Mouse (Mus musculus): Measurements from ENCODE around the gene Arrb1. TPM values are rescaled to one million over a fixed set of nuclear protein-coding genes. Genes with fewer than 3 reads are reported as not detected.

The Arrb1 gene
- polyA plus RNA-seq, 1 experiment from 2014 or later = 17.4 TPM

DNA sequence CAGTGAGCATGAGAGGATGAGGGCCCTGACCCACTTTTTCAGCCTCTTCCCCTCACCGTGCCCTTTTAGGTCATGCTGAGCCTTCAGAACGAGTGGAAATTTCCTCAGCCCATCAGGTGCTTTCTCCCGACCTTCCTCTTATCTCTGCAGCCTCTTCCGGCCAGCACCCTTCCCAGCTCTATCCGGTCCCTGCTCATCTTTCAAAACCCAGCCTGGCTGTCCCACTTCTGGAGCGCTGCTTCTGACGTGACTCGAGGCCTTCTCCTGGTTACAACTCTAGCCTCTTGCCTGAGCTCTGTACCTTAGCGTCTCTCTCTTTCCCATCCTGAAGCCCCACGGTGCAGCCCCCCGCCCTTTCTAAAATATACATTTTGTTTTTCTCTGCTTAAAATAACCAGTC, 119.0 kb downstream of the Arrb1 start:
- no peak overlapping the region for H3K4me3 ChIP-seq (ENCODE audit: low read length)
- no peak overlapping the region for H3K9ac ChIP-seq (ENCODE audit: low read depth, low read length)
- no peak overlapping the region for H3K27ac ChIP-seq (ENCODE audit: low read depth, low read length)
- 84% methylated on average over 11 of the region's 11 CpGs for WGBS
- peaks cover 10% of the 10 kb centered on the region for H3K4me1 ChIP-seq (ENCODE audit: control insufficient read depth, insufficient read depth, low read depth, low read length)
- H3K36me3 ChIP-seq (ENCODE audit: control insufficient read depth, insufficient read depth, low read length) = no peaks in the 10 kb centered on the region
- H3K9me3 ChIP-seq (ENCODE audit: control insufficient read depth, low read length) = no peaks in the 10 kb centered on the region
- H3K27me3 ChIP-seq (replicated peaks; ENCODE audit: control insufficient read depth, insufficient read depth, low read length) = no peaks in the 10 kb centered on the region
- no peak for ATAC-seq
- H3K4me2 ChIP-seq (ENCODE audit: low read length) = no peak overlapping the region

MicroRNAs encoded within 50 kb of the gene (microRNA counts, 519-probe panel; counts per million panel counts)
- microRNA mmu-miR-326 = 2,452 counts per million, percentile 63 among the panel's probes with 10 or more counts

Small RNA genes lying within 50 kb of the gene (microRNA-seq; reads per million reads assigned to microRNA genes)
- 76.9 reads per million, percentile 46 among the genes with 10 or more reads in this experiment for gene Mir326

Other genes starting within 250 kb of the Arrb1 start
- gene Serpinh1, start 182.2 kb upstream of the Arrb1 start, polyA plus RNA-seq (2015; fragmentation: Nextera tagmentation; extraction: Ambion mirVana) = 261 and 355 TPM in 2 replicates
- gene Gdpd5, start 154.1 kb upstream of the Arrb1 start, polyA plus RNA-seq (2015; fragmentation: Nextera tagmentation; extraction: Ambion mirVana) = 36.9 and 43.8 TPM in 2 replicates
- gene Klhl35, start 69.5 kb upstream of the Arrb1 start, polyA plus RNA-seq (2015; fragmentation: Nextera tagmentation; extraction: Ambion mirVana) = 0.54 and 1.6 TPM in 2 replicates
- gene Rps3, start 51.7 kb upstream of the Arrb1 start, polyA plus RNA-seq (2015; fragmentation: Nextera tagmentation; extraction: Ambion mirVana) = 398 and 428 TPM in 2 replicates
- gene Tpbgl, start 91.6 kb downstream of the Arrb1 start, polyA plus RNA-seq (2015; fragmentation: Nextera tagmentation; extraction: Ambion mirVana) = 2.2 and 2.7 TPM in 2 replicates
- gene Slco2b1, start 175.9 kb downstream of the Arrb1 start, polyA plus RNA-seq (2015; fragmentation: Nextera tagmentation; extraction: Ambion mirVana) = 6.7 and 7.5 TPM in 2 replicates
- gene Olfr520, start 194.8 kb downstream of the Arrb1 start, polyA plus RNA-seq (2015; fragmentation: Nextera tagmentation; extraction: Ambion mirVana) = not detected in 2 replicates
- gene Olfr521, start 228.0 kb downstream of the Arrb1 start, polyA plus RNA-seq (2015; fragmentation: Nextera tagmentation; extraction: Ambion mirVana) = not detected in 2 replicates

All from hindbrain, embryonic 16.5 days (tissue).